Mouse (Mus musculus): ENCODE measurements at regions not wholly inside any gene's neighbourhood (a gene's known extent, or its start where the extent isn't known, plus 50 kb on each side); places are given as distances from the start of the nearest gene placed in this dataset.

- Histone ChIP-seq H3K4me2 (ENCODE audit: low read length) (peak overlapping the region; percentile 10; the same call in 1 of the 2 replicates), H3K36me3 (ENCODE audit: control insufficient read depth, insufficient read depth, low read length) (no peaks in the 10 kb centered on the region), H3K4me1 (ENCODE audit: control insufficient read depth, insufficient read depth, low read length) (peaks cover 22% of the 10 kb centered on the region), H3K9ac (replicated peaks; ENCODE audit: low read length) (no peak overlapping the region), H3K9me3 (ENCODE audit: control insufficient read depth, low read length) (no peaks in the 10 kb centered on the region), H3K27me3 (ENCODE audit: control insufficient read depth, insufficient read depth, low read length) (no peaks in the 10 kb centered on the region), H3K27ac (replicated peaks; ENCODE audit: low read depth, low read length) (no peak overlapping the region; the same call in 1 of the 2 replicates), H3K4me3 (replicated peaks; ENCODE audit: low read depth, low read length) (no peak overlapping the region)
- 25% methylated on average over 24 of the region's 24 CpGs for WGBS
- DNase-seq (peak; percentile 70), ATAC-seq (ENCODE audit: low FRiP score, low TSS enrichment) (no peak; the same call in 1 of the 2 replicates)
Observed at GRCm38 (mm10) chr9:61102451-61103358, 269.5 kb upstream of the Tle3 start.

GRCm38 (mm10) chr9:61105550-61106280 lies 266.5 kb upstream of the Tle3 start:
- Histone ChIP-seq H3K4me2 (ENCODE audit: low read length) (no peak overlapping the region), H3K9ac (replicated peaks; ENCODE audit: low read length) (no peak overlapping the region), H3K4me1 (ENCODE audit: control insufficient read depth, insufficient read depth, low read length) (peaks cover 28% of the 10 kb centered on the region), H3K36me3 (ENCODE audit: control insufficient read depth, insufficient read depth, low read length) (no peaks in the 10 kb centered on the region), H3K27ac (replicated peaks; ENCODE audit: low read depth, low read length) (no peak overlapping the region), H3K27me3 (ENCODE audit: control insufficient read depth, insufficient read depth, low read length) (no peaks in the 10 kb centered on the region; the same call in 1 of the 2 replicates), H3K4me3 (replicated peaks; ENCODE audit: low read depth, low read length) (no peak overlapping the region), H3K9me3 (ENCODE audit: control insufficient read depth, low read length) (no peaks in the 10 kb centered on the region)
- ATAC-seq (ENCODE audit: low FRiP score, low TSS enrichment), result no peak
- DNase-seq, result no peak
- WGBS, result 78% methylated on average over 15 of the region's 15 CpGs

- WGBS, result 90% methylated on average over 5 of the region's 5 CpGs
- Histone ChIP-seq H3K9me3 (ENCODE audit: control insufficient read depth, low read length) (no peaks in the 10 kb centered on the region), H3K4me2 (ENCODE audit: low read length) (no peak overlapping the region), H3K27ac (replicated peaks; ENCODE audit: low read depth, low read length) (no peak overlapping the region), H3K9ac (replicated peaks; ENCODE audit: low read length) (no peak overlapping the region), H3K36me3 (ENCODE audit: control insufficient read depth, insufficient read depth, low read length) (no peaks in the 10 kb centered on the region), H3K4me1 (ENCODE audit: control insufficient read depth, insufficient read depth, low read length) (peaks cover 32% of the 10 kb centered on the region), H3K4me3 (replicated peaks; ENCODE audit: low read depth, low read length) (no peak overlapping the region), H3K27me3 (ENCODE audit: control insufficient read depth, insufficient read depth, low read length) (no peaks in the 10 kb centered on the region; the same call in 1 of the 2 replicates)
- no peak for ATAC-seq (ENCODE audit: low FRiP score, low TSS enrichment)
- no peak for DNase-seq
Observed at GRCm38 (mm10) chr9:61109519-61110285, 262.5 kb upstream of the Tle3 start.

DNA sequence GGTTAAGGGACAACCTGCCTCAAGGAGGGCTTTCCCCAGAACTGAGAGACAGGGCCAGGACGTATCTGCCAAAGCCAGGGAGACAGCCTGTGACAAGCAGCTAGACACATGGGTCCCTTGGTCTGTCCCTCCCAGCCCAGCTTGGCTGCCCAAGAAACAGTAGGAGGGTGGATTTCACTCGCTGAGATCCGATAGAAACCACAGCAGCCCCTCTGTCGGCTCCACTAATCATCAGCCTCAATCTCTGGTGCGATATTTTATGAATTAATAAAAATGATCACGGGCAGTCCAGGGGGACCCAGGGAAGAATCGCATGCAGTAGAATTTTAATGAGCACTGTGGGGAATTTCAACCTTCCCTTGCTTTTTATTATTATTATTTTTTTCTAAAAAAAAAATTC lies 261.0 kb upstream of the Tle3 start:
- peak overlapping the region; percentile 72 for H3K27ac ChIP-seq (replicated peaks; ENCODE audit: low read depth, low read length)
- no peaks in the 10 kb centered on the region for H3K9me3 ChIP-seq (ENCODE audit: control insufficient read depth, low read length)
- peak overlapping the region; percentile 36 for H3K4me2 ChIP-seq (ENCODE audit: low read length)
- ATAC-seq (ENCODE audit: low FRiP score, low TSS enrichment) (peak; percentile 55), DNase-seq (peak; percentile 76)
- H3K9ac ChIP-seq (replicated peaks; ENCODE audit: low read length), result no peak overlapping the region; the same call in 1 of the 2 replicates
- H3K4me3 ChIP-seq (replicated peaks; ENCODE audit: low read depth, low read length), result no peak overlapping the region
- no peaks in the 10 kb centered on the region for H3K36me3 ChIP-seq (ENCODE audit: control insufficient read depth, insufficient read depth, low read length)
- 10% methylated on average over 7 of the region's 7 CpGs for WGBS
- H3K27me3 ChIP-seq (ENCODE audit: control insufficient read depth, insufficient read depth, low read length), result no peaks in the 10 kb centered on the region; the same call in 1 of the 2 replicates
- H3K4me1 ChIP-seq (ENCODE audit: control insufficient read depth, insufficient read depth, low read length), result peaks cover 32% of the 10 kb centered on the region

DNA sequence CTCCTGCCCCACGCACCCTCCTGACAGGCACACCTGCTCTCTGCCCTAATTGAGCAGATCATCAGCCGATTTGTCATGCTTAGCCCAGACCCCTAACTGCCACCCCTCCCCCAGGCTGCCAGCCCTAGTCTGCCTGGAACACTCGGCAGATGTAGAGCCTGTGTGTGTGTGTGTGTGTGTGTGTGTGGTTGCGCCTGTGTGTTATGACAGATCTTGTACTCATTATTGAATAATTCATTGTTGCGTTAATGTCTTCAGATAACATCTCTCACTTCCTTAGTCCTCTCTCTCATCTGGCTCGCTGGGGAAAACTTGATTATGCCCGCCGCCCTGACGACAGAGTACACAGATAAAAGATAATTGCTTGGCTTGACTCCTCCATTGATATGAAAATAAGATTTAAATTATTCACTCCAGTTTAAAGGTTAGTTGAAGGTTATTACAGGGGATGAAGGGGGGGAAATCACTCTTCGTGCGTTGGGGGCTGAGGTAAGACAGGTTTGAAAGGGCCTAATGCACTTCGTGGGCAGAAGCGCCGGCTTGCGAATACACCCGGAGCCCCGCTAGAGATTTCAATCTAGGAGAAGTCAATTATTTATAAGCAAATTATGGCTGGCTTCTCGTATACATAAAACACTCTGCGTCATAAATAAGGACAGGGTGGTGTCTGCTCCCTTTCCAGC lies 260.3 kb upstream of the Tle3 start:
- no peak overlapping the region for H3K9ac ChIP-seq (replicated peaks; ENCODE audit: low read length)
- peak overlapping the region; percentile 36 for H3K4me2 ChIP-seq (ENCODE audit: low read length)
- no peaks in the 10 kb centered on the region for H3K9me3 ChIP-seq (ENCODE audit: control insufficient read depth, low read length)
- H3K27me3 ChIP-seq (ENCODE audit: control insufficient read depth, insufficient read depth, low read length), result no peaks in the 10 kb centered on the region; the same call in 1 of the 2 replicates
- WGBS, result 14% methylated on average over 19 of the region's 19 CpGs
- H3K4me3 ChIP-seq (replicated peaks; ENCODE audit: low read depth, low read length), result no peak overlapping the region
- H3K36me3 ChIP-seq (ENCODE audit: control insufficient read depth, insufficient read depth, low read length), result no peaks in the 10 kb centered on the region
- H3K27ac ChIP-seq (replicated peaks; ENCODE audit: low read depth, low read length), result peak overlapping the region; percentile 72
- peaks cover 32% of the 10 kb centered on the region for H3K4me1 ChIP-seq (ENCODE audit: control insufficient read depth, insufficient read depth, low read length)
- DNase-seq (peak; percentile 92), ATAC-seq (ENCODE audit: low FRiP score, low TSS enrichment) (peak; percentile 92)

GRCm38 (mm10) chr9:61119252-61119651 lies 252.9 kb upstream of the Tle3 start:
- H3K4me2 ChIP-seq (ENCODE audit: low read length), result no peak overlapping the region
- WGBS, result 87% methylated on average over 3 of the region's 3 CpGs
- peaks cover 14% of the 10 kb centered on the region for H3K4me1 ChIP-seq (ENCODE audit: control insufficient read depth, insufficient read depth, low read length)
- no peaks in the 10 kb centered on the region for H3K27me3 ChIP-seq (ENCODE audit: control insufficient read depth, insufficient read depth, low read length)
- ATAC-seq (ENCODE audit: low FRiP score, low TSS enrichment), result no peak
- DNase-seq, result no peak
- no peaks in the 10 kb centered on the region for H3K9me3 ChIP-seq (ENCODE audit: control insufficient read depth, low read length)
- H3K4me3 ChIP-seq (replicated peaks; ENCODE audit: low read depth, low read length), result no peak overlapping the region
- no peak overlapping the region for H3K9ac ChIP-seq (replicated peaks; ENCODE audit: low read length)
- H3K36me3 ChIP-seq (ENCODE audit: control insufficient read depth, insufficient read depth, low read length), result no peaks in the 10 kb centered on the region
- no peak overlapping the region for H3K27ac ChIP-seq (replicated peaks; ENCODE audit: low read depth, low read length)

GRCm38 (mm10) chr9:61120531-61120930 lies 251.6 kb upstream of the Tle3 start:
- Histone ChIP-seq H3K9me3 (ENCODE audit: control insufficient read depth, low read length) (no peaks in the 10 kb centered on the region), H3K27me3 (ENCODE audit: control insufficient read depth, insufficient read depth, low read length) (no peaks in the 10 kb centered on the region), H3K9ac (replicated peaks; ENCODE audit: low read length) (no peak overlapping the region), H3K4me3 (replicated peaks; ENCODE audit: low read depth, low read length) (no peak overlapping the region), H3K4me2 (ENCODE audit: low read length) (no peak overlapping the region), H3K27ac (replicated peaks; ENCODE audit: low read depth, low read length) (no peak overlapping the region), H3K36me3 (ENCODE audit: control insufficient read depth, insufficient read depth, low read length) (no peaks in the 10 kb centered on the region), H3K4me1 (ENCODE audit: control insufficient read depth, insufficient read depth, low read length) (peaks cover 14% of the 10 kb centered on the region)
- 69% methylated on average over 3 of the region's 3 CpGs for WGBS
- DNase-seq (no peak), ATAC-seq (ENCODE audit: low FRiP score, low TSS enrichment) (no peak)

- H3K4me3 ChIP-seq (replicated peaks; ENCODE audit: low read depth, low read length), result no peak overlapping the region
- H3K4me2 ChIP-seq (ENCODE audit: low read length), result no peak overlapping the region
- H3K4me1 ChIP-seq (ENCODE audit: control insufficient read depth, insufficient read depth, low read length), result peaks cover 14% of the 10 kb centered on the region
- H3K27ac ChIP-seq (replicated peaks; ENCODE audit: low read depth, low read length), result no peak overlapping the region
- DNase-seq (peak; percentile 72), ATAC-seq (ENCODE audit: low FRiP score, low TSS enrichment) (no peak)
- H3K9me3 ChIP-seq (ENCODE audit: control insufficient read depth, low read length), result no peaks in the 10 kb centered on the region
- H3K9ac ChIP-seq (replicated peaks; ENCODE audit: low read length), result 0 out of 2 replicates have a peak overlapping the region, but pooled peaks have one; percentile 4
- H3K36me3 ChIP-seq (ENCODE audit: control insufficient read depth, insufficient read depth, low read length), result no peaks in the 10 kb centered on the region
- 39% methylated on average over 10 of the region's 10 CpGs for WGBS
- H3K27me3 ChIP-seq (ENCODE audit: control insufficient read depth, insufficient read depth, low read length), result no peaks in the 10 kb centered on the region
Observed at GRCm38 (mm10) chr9:61120931-61121391, 251.2 kb upstream of the Tle3 start.
